ENCODE assay signal across 7 mouse cellular contexts in the genomic region with DNA sequence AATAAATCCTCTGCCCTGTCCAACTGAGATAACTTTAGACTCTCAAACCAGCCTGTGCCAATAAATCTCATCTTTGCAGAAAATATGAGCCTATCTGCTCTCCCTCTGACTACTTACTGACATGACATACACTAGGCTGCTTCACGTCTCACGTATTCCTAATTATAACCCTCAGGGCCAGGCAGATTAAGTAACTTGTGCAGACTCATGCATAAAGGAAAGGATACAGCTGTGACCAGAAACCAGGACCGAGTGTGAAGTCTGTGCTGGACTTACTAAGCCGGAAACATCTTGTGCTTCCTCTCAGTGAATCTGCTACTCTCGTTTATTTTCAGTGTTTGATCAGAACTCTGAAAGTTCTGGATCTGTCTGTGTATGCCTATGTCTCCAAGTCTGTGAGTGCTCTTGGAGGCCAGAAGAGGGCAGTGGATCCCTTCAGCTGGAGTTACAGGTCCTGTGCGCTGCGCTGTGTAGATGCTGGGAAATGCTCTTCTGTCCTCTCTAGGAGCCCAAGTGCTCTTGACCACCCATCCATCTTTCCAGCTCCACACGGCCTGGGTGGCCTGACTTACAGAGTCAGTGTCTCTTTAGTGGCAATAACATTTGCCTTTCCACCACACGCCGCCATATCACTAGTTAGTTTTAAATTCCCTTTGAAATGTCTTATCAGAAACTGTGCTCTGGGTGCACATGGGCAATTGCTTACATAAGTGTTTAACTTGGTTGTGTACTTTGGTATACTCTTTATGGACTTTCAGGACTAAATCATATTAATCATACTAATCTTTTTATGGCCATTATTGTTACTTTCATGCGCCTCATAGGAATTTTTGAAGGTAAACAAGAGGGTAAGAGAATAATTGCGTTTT. TPM values are rescaled to one million over a fixed set of nuclear protein-coding genes. Genes with fewer than 3 reads are reported as not detected.
A peak's percentile ranks its signal among the peaks of the same experiment; 100 is the strongest.
DNase-seq lines count a peak whose midpoint lies in the region; ATAC-seq lines count a peak whose summit lies in the region.

No protein-coding gene starts in this region.

- no peaks in the 10 kb centered on the region for H3K27me3 ChIP-seq in intestine, embryonic 16.5 days (replicated peaks; ENCODE audit: control insufficient read depth, insufficient read depth, low read length)

- H3K4me3 ChIP-seq in intestine, embryonic 16.5 days (ENCODE audit: low read length) = no peak overlapping the region

- no peak overlapping the region for H3K27ac ChIP-seq in intestine, embryonic 16.5 days (ENCODE audit: low read length)

- peak; percentile 87 for ATAC-seq in intestine, embryonic 16.5 days

- intact Hi-C loops in left cerebral cortex, postnatal 14 days (cut with DNase I) = no loop called here

- peak; percentile 22 to 24 for DNase-seq in left cerebral cortex, postnatal 14 days (ENCODE audit: low spot score in 2 of 2)
- DNase-seq in left cerebral cortex, adult 18-20 months (ENCODE audit: low spot score in 2 of 2) = no peak
- peak; percentile 40 for DNase-seq in MN1 (ENCODE audit: low spot score)
- DNase-seq in c-Kit-positive CD71-positive TER-119-negative erythroid progenitor cells, embryonic 14.5 days (ENCODE audit: low read depth) = peak; percentile 3
- peak; percentile 54 for DNase-seq in retina, embryonic 14.5 days (ENCODE audit: low spot score)
- DNase-seq in urinary bladder, adult 18-20 months (ENCODE audit: low spot score in 2 of 2) = no peak

- peaks cover 5% of the 10 kb centered on the region for H3K4me1 ChIP-seq in intestine, embryonic 16.5 days (ENCODE audit: control insufficient read depth, insufficient read depth, low read length)

- no peaks in the 10 kb centered on the region for H3K36me3 ChIP-seq in intestine, embryonic 16.5 days (ENCODE audit: control insufficient read depth, insufficient read depth, low read length)

- H3K9ac ChIP-seq in intestine, embryonic 16.5 days (ENCODE audit: low read depth, low read length) = no peak overlapping the region

- H3K4me2 ChIP-seq in intestine, embryonic 16.5 days (ENCODE audit: low read depth, low read length) = no peak overlapping the region

- WGBS in intestine, embryonic 16.5 days = 49% methylated on average over 12 of the region's 12 CpGs

- no peaks in the 10 kb centered on the region for H3K9me3 ChIP-seq in intestine, embryonic 16.5 days (ENCODE audit: control insufficient read depth, low read length)

RNA-seq across cellular contexts. Expression of a gene that starts 13.5 kb away (rescaled TPM):
- total RNA-seq in left cerebral cortex, postnatal 14 days (2021) = not detected
- not detected for total RNA-seq in left cerebral cortex, adult 18-20 months (2021)
- 1.4 and 1.6 TPM in 2 replicates for polyA plus RNA-seq in intestine, embryonic 16.5 days (2015; fragmentation: Nextera tagmentation; extraction: Ambion mirVana)

Comparison
In these comparisons a context has a peak if more than half of its experiments do, and no peak if none do; other contexts are left out.
1. DNase-seq: peak in left cerebral cortex, postnatal 14 days (2 of 2), MN1 (single experiment), c-Kit-positive CD71-positive TER-119-negative erythroid progenitor cells, embryonic 14.5 days (single experiment) and retina, embryonic 14.5 days (single experiment); none in left cerebral cortex, adult 18-20 months (0 of 2) and urinary bladder, adult 18-20 months (0 of 2).